Mouse (Mus musculus): Measurements from ENCODE around the gene Atp5c1.

Gene Atp5c1

DNA sequence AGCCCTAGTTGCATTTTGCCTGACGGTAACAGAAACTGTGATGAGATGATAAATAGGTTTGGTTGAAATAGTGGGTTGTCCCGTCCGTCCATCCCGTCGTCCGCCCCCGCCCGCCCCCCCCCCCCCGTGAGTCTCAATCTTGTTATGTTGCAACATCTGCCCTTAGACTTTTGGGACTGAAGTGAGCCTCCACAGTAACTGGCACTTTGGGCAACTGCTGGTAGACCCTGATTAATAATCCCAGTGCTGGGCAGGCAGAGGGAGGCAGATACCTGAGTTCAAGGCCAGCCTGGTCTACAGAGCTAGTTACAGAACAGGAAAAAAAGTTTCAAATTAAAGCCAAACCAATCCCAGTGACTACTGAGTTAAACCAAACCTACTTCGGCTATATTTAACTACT is 30.9 kb downstream of the Atp5c1 start:
- DNase-seq = no peak

DNA sequence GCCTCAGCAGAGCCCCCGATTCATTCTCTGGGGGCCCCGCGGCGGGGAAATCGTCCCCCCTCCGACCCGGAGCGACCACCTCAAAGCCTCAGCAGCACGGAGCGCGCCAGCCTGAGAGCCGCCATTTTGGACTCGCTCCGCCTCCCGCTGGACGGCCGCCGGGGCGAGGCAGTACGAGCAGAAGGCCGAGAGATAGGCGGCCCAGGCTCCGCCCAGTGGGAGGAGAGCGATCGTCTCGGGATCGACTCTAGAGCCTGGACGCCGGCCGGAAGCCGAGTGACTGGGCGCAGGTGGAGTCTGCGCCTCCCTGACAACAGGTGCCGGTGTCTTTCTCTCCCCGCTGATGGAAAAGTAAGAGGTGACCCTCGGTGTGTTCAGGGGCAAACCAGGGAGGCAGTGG is 31.8 kb downstream of the Atp5c1 start, which contains the start of gene Taf3:
Gene Taf3, minus strand, starts transcription at position 136 of the 400 bp plus-strand sequence.
- DNase-seq = peak; percentile 97

DNA sequence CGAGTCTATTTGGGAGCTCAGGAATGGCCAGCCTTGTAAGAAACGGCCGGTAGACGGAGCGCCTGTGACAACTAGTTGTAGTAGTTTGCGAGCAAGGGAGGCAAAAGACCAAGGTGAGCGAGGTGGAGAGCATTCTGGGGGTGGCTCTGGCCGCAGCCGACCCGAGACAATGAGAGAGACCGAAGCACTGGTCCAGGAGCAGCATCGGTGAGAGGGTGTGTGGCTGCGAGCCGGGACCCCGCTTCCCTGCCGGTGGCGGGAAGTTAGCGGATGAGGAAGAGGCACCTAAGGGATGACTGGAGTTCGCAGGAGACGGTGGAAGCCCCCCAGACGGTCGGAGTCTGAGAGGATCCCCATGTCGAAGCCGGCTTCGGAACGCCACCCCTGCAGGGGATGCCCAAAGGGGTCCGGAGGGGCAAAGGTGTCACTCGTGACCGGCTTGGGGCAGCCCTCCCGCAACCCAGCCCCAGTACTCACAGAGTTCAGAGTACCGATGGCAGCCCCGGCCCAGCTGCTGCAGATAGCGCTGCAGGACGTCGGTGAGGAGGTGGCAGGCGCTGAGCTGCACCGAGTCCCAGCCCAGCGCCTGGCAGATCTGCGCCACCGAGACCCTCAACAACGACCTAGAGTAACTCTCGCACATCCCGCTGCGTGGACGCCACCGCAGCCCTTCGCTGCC is 32.4 kb downstream of the Atp5c1 start:
- DNase-seq = peak; percentile 14

DNA sequence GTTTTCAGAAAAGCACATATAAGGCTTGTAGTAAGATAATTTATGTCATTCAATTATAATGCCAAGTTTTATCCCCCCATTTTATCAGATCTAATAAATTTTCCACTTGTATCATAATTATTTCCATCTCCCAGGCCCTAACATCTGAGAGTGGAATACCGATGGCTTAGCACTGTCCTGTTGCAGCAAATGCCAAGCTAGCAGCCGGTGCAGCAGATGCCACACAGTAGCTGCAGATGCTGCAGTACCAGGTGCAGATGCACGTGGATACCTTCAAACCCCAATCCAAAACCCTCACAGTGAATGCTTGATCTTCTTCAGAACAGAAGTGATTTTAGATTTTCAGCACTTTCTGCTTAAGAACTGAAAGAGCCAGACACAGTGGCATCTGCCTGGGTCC is 45.3 kb downstream of the Atp5c1 start:
- DNase-seq = no peak

DNA sequence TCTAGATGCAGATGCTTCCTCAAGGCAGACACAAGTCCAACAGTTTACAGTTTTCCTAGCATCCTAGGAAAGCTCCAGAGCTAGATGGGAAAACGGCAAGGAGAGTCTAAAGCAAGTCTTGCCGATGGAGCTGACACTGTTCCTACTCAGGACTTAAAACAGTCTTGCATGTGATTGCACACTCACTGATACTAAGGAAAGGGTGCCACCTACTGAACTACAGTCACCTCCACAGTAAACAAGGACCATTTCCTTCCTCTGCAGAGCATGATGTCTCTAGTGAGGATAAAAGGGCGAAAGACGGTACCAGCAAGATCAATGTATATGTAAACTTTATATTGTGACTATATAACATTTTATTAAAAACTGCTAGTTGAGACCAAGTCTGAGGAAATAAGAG is 46.6 kb downstream of the Atp5c1 start:
- DNase-seq = no peak

DNA sequence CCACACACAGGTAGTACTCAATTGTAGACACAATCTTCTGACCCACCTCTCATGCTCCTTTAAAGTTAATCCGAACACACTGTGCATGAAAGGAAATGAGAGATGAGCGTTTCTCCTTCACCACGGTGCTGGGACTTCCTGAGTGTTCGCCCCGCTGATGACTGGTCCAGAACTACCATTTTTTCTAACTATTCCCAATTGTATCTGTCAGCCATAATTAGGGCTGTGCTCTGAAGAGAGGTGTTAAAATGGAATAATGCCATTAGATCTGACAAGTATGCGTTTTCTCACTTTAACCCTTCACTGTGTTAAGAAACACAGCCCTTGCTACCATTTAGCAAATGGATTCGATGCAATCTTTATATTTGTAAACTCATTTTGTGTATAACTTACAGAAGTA is 50.6 kb downstream of the Atp5c1 start:
- DNase-seq = no peak

DNA sequence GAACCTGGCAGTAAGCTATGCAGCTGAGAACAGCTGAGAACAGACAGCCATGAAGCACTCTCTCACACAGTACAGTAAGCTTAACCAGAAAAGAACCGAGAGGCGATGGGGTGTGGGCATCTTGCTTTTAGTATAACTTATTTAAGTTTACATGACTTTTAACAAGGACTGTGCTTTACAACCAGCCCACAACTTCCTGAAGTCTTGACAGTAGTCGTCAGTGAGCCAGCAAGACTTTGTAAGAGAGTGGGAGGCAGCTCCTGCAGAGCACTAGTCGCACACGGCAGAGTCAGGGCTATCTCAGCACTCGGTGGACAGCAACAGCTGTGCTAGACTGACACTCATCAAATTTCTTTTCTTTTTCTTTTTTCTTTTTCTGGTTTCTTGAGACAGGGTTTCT is 56.0 kb downstream of the Atp5c1 start:
- no peak for DNase-seq

DNA sequence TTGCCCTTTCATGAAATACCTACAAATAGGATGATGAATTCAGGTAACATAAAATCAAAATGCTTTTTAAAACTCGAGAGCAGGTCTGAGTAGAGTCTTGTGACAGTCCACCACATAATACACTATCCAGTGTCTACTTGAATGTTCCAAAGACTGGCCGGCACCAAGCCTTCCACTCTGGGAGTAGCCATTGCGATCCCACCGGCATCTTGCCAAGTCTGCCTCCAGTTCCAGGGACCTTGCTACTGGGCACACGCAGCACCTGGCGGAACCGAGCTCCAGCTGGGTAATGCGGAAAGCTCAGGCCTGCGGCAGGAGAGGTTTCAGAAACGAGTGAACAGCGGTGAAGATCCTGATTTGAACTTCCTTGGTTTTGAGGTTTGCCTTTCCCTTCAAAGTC is 59.0 kb downstream of the Atp5c1 start:
- DNase-seq = no peak

DNA sequence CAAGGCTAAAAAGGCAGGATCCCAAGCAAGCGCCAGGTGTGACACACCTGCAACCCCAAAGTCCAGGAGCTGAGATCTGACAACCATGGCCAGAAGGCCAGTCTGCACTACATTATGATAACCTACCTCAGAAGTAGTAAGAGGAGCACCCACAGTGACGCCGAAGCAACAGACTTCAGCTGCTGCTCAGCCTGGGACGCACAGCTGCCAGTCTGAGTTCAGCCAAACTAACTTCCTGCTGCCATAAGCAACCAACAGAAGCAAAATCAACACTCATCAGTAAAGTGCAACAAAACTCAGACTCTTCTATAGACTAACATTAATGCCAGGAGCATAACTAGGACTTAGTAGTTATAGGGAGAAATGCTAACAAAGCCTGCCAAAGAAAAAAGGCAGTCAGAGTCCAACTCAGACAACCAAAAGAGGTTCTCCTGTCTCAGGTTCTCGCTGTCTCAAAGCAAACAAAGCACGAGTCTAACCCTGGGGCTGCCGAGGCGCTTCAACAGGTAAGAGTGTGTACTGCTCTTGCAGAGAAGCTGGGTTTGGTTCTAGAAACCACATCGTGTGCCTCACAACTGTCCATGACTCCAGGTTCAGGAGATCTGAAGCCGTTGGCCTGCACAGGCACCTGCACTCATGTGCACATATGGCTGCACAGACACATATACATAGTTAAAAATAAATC is 65.2 kb downstream of the Atp5c1 start:
- no peak for DNase-seq

DNA sequence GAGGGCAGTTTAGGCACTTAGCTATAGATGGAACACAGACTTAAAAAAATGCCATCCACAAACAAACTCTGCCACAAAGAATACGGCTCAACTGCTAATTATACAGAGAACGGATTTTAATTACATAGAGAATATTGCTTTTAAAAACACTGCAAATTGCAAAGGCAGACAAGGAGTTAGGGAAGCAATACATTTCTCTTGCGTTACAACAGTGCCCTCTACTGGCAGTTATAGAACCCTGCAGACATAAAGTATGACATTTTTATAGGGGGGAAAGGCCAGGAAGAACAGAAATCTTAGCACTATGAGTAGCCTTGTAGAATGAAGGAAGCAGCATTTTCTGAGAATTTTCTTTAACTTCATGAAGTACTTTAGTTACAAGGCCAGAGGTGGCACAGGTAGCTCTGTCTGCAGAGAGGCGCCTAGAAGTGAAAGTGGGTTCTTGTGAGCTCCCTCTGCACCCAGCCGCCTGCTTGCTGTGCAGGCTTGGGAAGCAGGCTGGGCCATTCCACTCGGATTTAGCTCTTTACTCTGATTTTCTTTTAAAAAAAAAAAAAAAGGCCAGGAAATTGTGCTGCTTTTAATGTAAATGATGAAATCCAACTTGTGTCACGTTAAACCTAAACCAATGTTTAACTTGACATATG is 69.9 kb downstream of the Atp5c1 start:
- DNase-seq = peak; percentile 40

DNA sequence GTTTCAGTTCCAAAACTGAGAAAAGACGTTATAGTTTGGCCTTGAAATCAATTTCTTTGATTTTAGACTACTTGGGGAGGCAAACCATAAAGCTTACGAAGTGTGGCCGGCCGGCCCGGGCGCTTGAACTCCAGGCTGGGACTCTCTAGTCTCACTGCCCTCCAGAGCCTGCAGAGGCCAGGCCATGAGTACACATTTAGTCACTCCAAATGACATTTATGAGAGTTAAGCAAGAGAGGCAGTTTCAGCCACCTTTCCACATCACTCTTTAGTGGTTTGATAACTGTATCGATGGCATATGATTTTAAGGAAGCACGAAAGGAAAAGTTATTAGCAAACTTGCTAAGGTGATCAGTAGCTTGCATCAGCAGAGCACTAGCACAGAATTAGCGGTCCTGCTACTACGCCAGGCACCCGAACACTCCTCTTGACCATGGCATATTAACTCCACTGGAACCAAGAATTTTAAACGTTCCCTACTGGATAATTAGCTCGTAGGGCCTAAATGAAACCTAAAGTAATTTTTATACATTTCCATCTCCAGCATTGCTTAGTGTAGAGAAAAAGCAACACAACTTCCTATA is 70.5 kb downstream of the Atp5c1 start:
- no peak for DNase-seq

DNA sequence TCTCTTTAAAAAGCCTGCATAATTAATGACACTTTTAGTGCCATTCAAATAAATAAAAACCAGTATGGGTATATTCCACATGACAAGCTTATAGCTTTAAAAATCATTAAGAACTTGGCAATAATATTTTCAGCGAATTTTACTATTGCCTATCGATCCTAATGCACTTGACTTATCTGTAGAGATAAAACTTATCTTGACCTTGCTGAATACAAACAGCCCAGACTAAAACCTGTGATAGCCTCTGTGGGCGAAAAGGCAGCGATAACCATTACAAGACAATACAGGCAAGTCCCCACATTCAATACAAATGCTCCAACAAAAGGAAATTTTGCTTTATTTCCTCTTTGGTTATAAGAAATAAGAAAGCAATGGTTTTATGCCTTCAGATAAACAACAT is 71.7 kb downstream of the Atp5c1 start:
- DNase-seq = no peak
